Comparison of ENCODE assay signal across 8 mouse cellular contexts in genomic region chr6:145339956-145340656, GRCm38 (mm10).
A peak's percentile ranks its signal among the peaks of the same experiment; 100 is the strongest.
DNase-seq lines count a peak whose midpoint lies in the region; ATAC-seq lines count a peak whose summit lies in the region.

No protein-coding gene starts in this region.

- peaks cover 15% of the 10 kb centered on the region for H3K4me1 ChIP-seq in hindbrain, embryonic 15.5 days (replicated peaks)

- intact Hi-C loops in left cerebral cortex, postnatal 14 days (cut with DNase I): loop anchor here (2.0 to 10.0 kb wide), 4 partner anchors 38 to 253 kb away; partner anchors contain the start of genes Casc1, Etfrf1 and Kras

- peak overlapping the region; percentile 95 for H3K4me2 ChIP-seq in hindbrain, embryonic 15.5 days

- H3K36me3 ChIP-seq in hindbrain, embryonic 15.5 days: no peaks in the 10 kb centered on the region

- H3K9me3 ChIP-seq in hindbrain, embryonic 15.5 days: no peaks in the 10 kb centered on the region

- no peaks in the 10 kb centered on the region for H3K27me3 ChIP-seq in hindbrain, embryonic 15.5 days

- H3K4me3 ChIP-seq in hindbrain, embryonic 15.5 days: peak overlapping the region; percentile 56

- DNase-seq in T-cell, adult 2 months (ENCODE audit: low spot score): peak; percentile 88
- DNase-seq in cerebellum, adult 9-11 months: peak; percentile 66
- DNase-seq in gastrocnemius, adult 18-20 months (ENCODE audit: low spot score): peak; percentile 73
- peak; percentile 45 to 68 for DNase-seq in left cerebral cortex, postnatal 14 days (ENCODE audit: low spot score in 2 of 2)
- DNase-seq in right cerebral cortex, postnatal 36 days (ENCODE audit: low spot score in 2 of 2): peak; percentile 35 to 41
- no peak for DNase-seq in adipocyte (ENCODE audit: low spot score)

- H3K27ac ChIP-seq in hindbrain, embryonic 15.5 days (replicated peaks): peak overlapping the region; percentile 87

- peak overlapping the region; percentile 51 for H3K9ac ChIP-seq in hindbrain, embryonic 15.5 days

- under 1% methylated on average over 21 of the region's 21 CpGs for WGBS in hindbrain, embryonic 15.5 days

- peak; percentile 66 for ATAC-seq in hindbrain, embryonic 15.5 days (ENCODE audit: low FRiP score, low read depth)
- peak; percentile 25 for ATAC-seq in megakaryocyte progenitor cell, adult 5-6 weeks (replicated peaks; ENCODE audit: poor library complexity)
